ENCODE assay signal across 30 mouse cellular contexts in genomic region chr8:4154878-4155277, GRCm38 (mm10). TPM values are rescaled to one million over a fixed set of nuclear protein-coding genes. Genes with fewer than 3 reads are reported as not detected.
"Had no signal": no experiment of that assay in that cellular context is flagged by ENCODE, and none has a peak within 500 bp of the region (broad histone marks: within the 10 kb centered on the region; RNA-seq: fewer than 3 reads in every experiment).

No protein-coding gene starts in this region.

- H3K36me3 ChIP-seq: embryonic facial prominence, embryonic 10.5 days; embryonic facial prominence, embryonic 12.5 days; embryonic facial prominence, embryonic 13.5 days; embryonic facial prominence, embryonic 15.5 days; forebrain, embryonic 10.5 days; forebrain, embryonic 12.5 days; forebrain, embryonic 15.5 days had no signal

- H3K4me1 ChIP-seq: embryonic facial prominence, embryonic 10.5 days; embryonic facial prominence, embryonic 12.5 days; embryonic facial prominence, embryonic 13.5 days; embryonic facial prominence, embryonic 15.5 days; forebrain, embryonic 10.5 days; forebrain, embryonic 12.5 days; forebrain, embryonic 13.5 days; forebrain, embryonic 15.5 days had no signal

- H3K9me3 ChIP-seq: embryonic facial prominence, embryonic 15.5 days had no signal

- H3K4me2 ChIP-seq: embryonic facial prominence, embryonic 12.5 days; embryonic facial prominence, embryonic 13.5 days; embryonic facial prominence, embryonic 15.5 days; forebrain, embryonic 12.5 days; forebrain, embryonic 13.5 days; forebrain, embryonic 15.5 days had no signal

- H3K9ac ChIP-seq: embryonic facial prominence, embryonic 12.5 days; embryonic facial prominence, embryonic 13.5 days; embryonic facial prominence, embryonic 15.5 days; forebrain, embryonic 12.5 days; forebrain, embryonic 13.5 days; forebrain, embryonic 15.5 days; forebrain, postnatal 0 days had no signal

- ATAC-seq: forebrain, embryonic 13.5 days; forebrain, embryonic 14.5 days; forebrain, embryonic 15.5 days; forebrain, embryonic 16.5 days; forebrain, postnatal 0 days had no signal

- DNase-seq: cerebellum, adult 8-10 months; cerebellum, adult 9-10 months; cerebellum, adult 9-11 months; cerebellum, postnatal 10 days; cerebellum, postnatal 14 days; cerebellum, postnatal 25 days; cerebellum, postnatal 36 days; embryo, embryonic 11 days; forebrain, postnatal 0 days; gastrocnemius, adult 2 months; gastrocnemius, postnatal 10 days; gastrocnemius, postnatal 14 days; gastrocnemius, postnatal 25 days; gastrocnemius, postnatal 36 days; heart, adult 18-20 months; heart, adult 2 months had no signal

- H3K27me3 ChIP-seq: embryonic facial prominence, embryonic 12.5 days; embryonic facial prominence, embryonic 13.5 days; embryonic facial prominence, embryonic 15.5 days; forebrain, embryonic 12.5 days; forebrain, embryonic 13.5 days; forebrain, embryonic 15.5 days had no signal

- H3K27ac ChIP-seq: embryonic facial prominence, embryonic 10.5 days; embryonic facial prominence, embryonic 12.5 days; embryonic facial prominence, embryonic 13.5 days; embryonic facial prominence, embryonic 15.5 days; forebrain, embryonic 10.5 days; forebrain, embryonic 12.5 days; forebrain, embryonic 13.5 days; forebrain, embryonic 15.5 days; gastrocnemius, adult 2 months; heart, adult 2 months had no signal

- H3K4me3 ChIP-seq: embryonic facial prominence, embryonic 10.5 days; embryonic facial prominence, embryonic 12.5 days; embryonic facial prominence, embryonic 13.5 days; embryonic facial prominence, embryonic 15.5 days; erythroblast, embryonic 14.5 days; forebrain, embryonic 10.5 days; forebrain, embryonic 12.5 days; forebrain, embryonic 13.5 days; forebrain, embryonic 15.5 days; gastrocnemius, adult 2 months; heart, adult 2 months had no signal

RNA-seq across cellular contexts. Expression of gene Cd209g, which starts 21.0 kb away (rescaled TPM):
- polyA plus RNA-seq: embryonic facial prominence, embryonic 10.5 days; embryonic facial prominence, embryonic 11.5 days; embryonic facial prominence, embryonic 12.5 days; embryonic facial prominence, embryonic 13.5 days; embryonic facial prominence, embryonic 14.5 days; embryonic facial prominence, embryonic 15.5 days; erythroblast, embryonic 14.5 days; forebrain, embryonic 10.5 days; forebrain, embryonic 11.5 days; forebrain, embryonic 12.5 days; forebrain, embryonic 13.5 days; forebrain, embryonic 14.5 days; forebrain, embryonic 15.5 days; forebrain, embryonic 16.5 days; forebrain, postnatal 0 days had no signal

RNA-seq across cellular contexts. Expression of gene Cd209f, which starts 49.2 kb away (rescaled TPM):
- polyA plus RNA-seq: embryonic facial prominence, embryonic 10.5 days; embryonic facial prominence, embryonic 11.5 days; embryonic facial prominence, embryonic 12.5 days; embryonic facial prominence, embryonic 13.5 days; embryonic facial prominence, embryonic 15.5 days; erythroblast, embryonic 14.5 days; forebrain, embryonic 10.5 days; forebrain, embryonic 11.5 days; forebrain, embryonic 12.5 days; forebrain, embryonic 13.5 days; forebrain, embryonic 15.5 days; forebrain, embryonic 16.5 days had no signal
